Mouse (Mus musculus) fibroblast of lung, adult 2 months (primary cell): ENCODE results near the gene Usp39.

Source experiments
- DNase-seq: peaks from one replicate; pipeline ENCODE4 v3.0.0-alpha.2; 2011; ENCODE audit warnings: low read depth

Gene Usp39

GRCm38 (mm10) chr6:72352636-72353405, 7.8 kb upstream of the Usp39 start:
- no peak for DNase-seq

DNA sequence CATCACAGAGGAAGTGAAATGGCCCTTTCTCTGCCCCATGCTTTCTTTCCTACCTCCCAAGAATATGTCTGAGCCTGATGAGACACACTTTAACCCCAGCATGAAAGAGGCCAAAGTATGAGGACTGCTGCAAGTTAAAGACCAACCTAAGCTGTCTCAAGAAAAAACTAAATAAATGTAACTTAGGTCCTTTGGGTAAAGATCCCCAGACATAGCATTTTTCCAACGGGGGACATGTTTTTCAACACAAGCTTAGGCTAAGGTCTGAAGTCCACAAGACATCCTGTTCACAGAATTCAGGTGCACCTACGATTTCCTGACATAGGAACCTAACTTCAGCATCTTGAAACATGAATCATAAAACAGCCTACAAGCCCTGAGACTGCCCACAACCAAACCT, 5.2 kb upstream of the Usp39 start:
- DNase-seq = no peak

- DNase-seq = no peak
These were observed 3.4 kb upstream of the Usp39 start for GRCm38 (mm10) chr6:72348411-72348810.

- no peak for DNase-seq
These were observed 2.4 kb upstream of the Usp39 start, which contains the start of gene 0610030E20Rik for GRCm38 (mm10) chr6:72347166-72347941. Gene 0610030E20Rik (plus strand): TSS chr6:72347317.

DNA sequence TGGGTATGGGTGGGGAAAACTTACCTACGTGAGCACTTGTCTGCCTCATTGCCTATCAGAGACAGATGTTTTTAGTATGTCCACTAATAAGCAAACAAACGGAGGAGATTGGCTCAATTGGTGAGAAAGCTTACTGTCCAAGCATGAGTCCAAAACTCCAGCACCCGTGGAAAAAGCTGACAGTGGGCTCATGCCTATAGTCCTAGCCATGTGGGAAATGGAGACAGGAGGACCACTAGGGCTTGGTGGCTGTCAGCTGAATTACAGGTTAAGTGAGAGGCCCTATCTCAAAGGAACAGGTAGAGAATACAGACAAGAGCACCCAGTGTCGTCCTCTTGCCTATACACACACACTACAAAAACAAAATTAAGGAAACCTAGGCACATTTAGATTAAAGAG, 1.3 kb upstream of the Usp39 start:
- DNase-seq = no peak

- no peak for DNase-seq
These were observed 649 bp upstream of the Usp39 start for GRCm38 (mm10) chr6:72345633-72346032.

DNA sequence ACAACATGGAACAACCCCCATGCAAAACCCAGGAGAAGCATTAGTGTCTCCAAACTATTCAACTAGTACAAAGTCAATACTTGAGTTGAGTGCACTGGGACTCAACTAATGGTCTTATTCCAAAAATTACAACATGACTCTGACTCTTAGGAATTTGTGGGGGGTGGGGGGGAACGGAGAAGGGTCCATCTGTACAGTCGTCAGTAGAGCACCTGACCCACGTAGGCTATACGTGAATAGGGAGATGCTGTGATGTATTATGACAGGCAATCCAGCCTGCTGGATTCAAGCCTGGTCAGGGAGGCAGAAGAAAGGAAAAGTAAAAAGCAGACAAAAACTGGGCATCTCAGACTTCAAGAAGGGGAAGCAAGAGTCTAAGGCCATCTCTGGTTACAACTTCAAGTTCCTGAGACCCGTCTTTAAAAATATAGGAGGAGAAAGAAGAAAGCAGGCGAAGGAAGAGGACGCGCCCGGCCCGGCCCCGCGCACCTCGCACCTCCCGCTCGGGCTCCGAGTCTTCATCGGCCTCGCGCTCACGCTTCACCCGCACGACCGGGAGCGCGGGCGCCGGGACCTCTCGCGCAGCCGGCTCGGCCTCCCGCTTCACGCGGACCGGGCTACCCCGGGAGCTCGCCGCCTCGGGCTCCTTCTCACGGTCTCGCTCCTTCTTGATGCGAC, 449 bp downstream of the Usp39 start:
- no peak for DNase-seq

GRCm38 (mm10) chr6:72340481-72340880, 4.5 kb downstream of the Usp39 start:
- no peak for DNase-seq

- no peak for DNase-seq
These were observed 11.9 kb downstream of the Usp39 start for GRCm38 (mm10) chr6:72333111-72333510.

DNA sequence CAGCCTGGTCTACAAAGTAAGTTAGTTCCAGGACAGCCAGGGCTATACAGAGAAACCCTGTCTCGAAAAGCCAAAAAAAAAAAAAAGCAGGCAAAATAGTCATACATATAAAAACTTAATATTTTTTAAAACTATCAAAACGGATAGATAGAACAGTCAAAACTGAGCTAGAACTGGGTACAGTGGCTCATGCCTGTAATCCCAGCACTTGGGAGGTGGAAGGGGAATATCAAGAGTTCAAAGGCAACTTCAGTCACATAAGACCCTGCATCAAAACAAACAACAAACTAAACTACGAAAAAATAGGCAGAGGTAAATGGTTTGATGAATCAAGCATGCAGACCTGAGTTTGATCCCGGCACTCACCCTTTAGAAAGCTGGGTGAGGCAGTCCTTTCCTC, 14.9 kb downstream of the Usp39 start:
- no peak for DNase-seq

GRCm38 (mm10) chr6:72329019-72329418, 16.0 kb downstream of the Usp39 start:
- no peak for DNase-seq

- no peak for DNase-seq
These were observed 18.7 kb downstream of the Usp39 start for GRCm38 (mm10) chr6:72326274-72326673.

DNA sequence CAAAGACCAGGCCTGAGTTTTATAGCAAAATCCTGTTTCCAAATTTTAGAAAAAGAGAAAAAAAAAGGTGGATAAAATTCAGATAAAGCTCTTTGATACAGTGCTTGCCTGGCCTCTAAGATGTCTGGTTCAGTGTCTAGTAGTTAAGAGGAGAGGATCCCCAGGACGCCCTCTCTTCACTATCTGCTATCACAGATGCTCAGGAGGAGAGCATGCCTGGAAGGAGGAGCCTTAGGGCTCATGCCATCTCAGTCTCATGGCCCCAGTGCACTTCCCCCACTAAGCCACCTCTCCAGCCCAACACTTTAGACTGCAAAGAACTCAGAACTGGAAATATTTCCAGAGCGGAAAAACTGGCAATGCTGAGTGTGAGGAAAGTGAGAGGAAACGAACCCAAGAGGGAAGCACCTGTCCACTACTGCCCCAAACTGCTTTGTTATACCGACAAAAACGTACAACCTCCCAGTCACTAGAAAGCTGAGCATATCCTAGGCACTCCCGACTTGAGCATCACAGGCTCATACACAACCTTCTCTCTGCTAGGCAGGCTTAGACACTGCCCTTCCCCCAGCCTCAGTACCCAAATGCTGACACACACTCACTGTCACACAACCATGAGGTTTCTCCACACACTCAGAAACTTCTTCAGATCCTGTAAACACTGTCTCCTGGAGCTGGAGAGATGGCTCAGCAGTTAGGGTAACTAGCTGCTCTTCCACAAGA, 21.0 kb downstream of the Usp39 start:
- no peak for DNase-seq

DNA sequence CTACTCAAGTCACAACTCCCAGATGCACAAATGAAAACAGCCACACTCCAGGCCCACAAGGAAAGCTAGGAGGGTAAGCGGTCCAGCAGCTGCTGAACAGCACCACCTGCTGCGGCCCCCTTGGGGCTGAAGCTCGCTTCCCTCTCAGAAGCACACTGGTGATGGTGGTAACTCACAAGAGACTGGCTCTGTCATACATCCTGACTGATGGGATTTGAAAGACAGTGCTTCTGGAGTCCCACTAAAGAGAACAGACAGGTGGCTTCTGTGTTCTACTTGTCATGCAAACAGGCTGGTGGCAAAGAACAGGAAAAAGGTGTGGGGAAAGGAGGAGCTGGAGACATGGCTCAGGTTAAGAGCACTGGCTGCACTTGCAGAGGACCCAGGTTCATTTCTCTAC, 22.0 kb downstream of the Usp39 start:
- DNase-seq = no peak

GRCm38 (mm10) chr6:72319019-72319418, 26.0 kb downstream of the Usp39 start:
- no peak for DNase-seq

DNA sequence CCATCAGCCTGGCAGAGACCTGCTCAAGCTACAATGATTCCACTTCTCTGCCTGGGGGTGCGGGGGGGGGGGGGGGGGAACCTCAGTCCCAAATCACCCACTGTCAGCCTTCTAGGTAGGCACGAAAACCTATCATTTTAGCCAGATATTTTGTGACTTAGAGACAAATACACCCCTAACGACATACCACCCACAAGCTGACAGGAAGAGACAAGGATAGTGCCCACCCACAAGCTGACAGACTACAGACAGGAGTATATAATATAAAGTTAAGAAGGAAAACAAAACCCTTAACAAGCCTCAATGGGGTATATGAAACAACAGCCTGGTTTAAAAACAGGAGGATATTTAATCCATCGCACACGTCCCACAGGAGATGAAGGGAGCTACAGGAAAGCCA, 26.5 kb downstream of the Usp39 start:
- DNase-seq = no peak

- DNase-seq = no peak
These were observed 28.9 kb downstream of the Usp39 start for GRCm38 (mm10) chr6:72316044-72316443.

DNA sequence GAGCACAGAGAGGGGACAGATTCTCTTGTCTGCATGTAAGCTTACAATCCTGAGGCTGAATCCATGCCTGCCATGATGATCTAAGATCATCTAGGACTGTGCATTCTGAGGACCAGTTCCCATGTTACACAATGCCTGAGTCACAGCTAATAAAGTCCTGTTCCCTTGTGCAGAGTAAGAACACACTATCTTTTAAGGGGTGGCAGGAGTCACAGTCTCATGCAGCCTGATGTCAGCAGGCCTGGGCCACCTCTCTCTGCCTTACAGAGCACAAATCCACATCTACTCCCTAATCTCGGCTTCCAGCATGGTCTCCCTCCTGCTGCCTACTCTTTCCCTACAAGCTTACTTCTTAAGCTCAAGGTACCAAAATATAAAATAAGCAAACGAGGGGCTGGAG, 29.6 kb downstream of the Usp39 start:
- DNase-seq = no peak

DNA sequence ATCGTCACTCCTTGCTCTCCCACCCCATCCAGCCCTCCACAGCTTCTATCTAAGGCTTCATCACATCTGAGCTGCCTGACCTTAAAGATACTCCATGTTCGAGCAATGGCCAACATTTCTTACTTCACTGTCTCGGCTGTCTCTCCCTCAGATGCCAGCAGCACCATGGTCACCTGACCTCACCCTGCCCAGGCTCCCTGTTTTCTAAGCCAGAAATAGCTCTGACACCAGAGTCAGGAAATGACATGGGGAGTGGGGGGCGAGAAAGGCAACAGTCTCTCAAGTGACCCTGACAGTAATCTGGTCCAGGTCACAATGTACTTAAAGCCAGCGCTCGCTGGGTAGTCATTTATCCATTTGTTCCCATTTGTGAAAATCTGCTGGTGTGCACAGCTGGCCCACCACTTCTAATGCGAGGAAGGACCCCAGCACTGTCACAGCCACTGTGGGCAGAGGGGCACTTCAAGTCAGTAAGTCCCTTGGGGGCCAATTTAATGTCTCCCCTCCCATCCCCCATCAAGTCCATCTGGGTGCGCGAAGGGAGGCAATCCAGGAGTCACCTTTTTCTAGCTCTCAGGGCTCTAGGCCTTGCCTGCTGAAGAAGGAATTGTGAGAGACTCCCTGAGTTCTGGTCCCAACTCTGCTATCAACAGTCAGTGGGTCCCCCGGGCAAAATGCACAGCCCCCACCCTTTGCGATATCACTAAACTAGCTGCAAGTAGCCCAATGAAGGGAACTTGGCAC, 31.7 kb downstream of the Usp39 start:
- no peak for DNase-seq

GRCm38 (mm10) chr6:72312198-72312597, 32.8 kb downstream of the Usp39 start:
- DNase-seq = no peak

- no peak for DNase-seq
These were observed 41.5 kb downstream of the Usp39 start for GRCm38 (mm10) chr6:72303510-72303909.
